Mouse (Mus musculus): ENCODE data around the gene Rasa3.

Rasa3 gene

GRCm38 (mm10) chr8:13677413-13677883 lies at the start of gene Rasa3:
TSS of gene Rasa3 (minus strand) at chr8:13677603.
- DNase-seq (ENCODE audit: low read depth, low spot score), result peak; percentile 96

GRCm38 (mm10) chr8:13725722-13726121 lies 48.3 kb upstream of the Rasa3 start:
- DNase-seq (ENCODE audit: low read depth, low spot score), result peak; percentile 13

- no peak for DNase-seq (ENCODE audit: low read depth, low spot score)
Measured at GRCm38 (mm10) chr8:13718980-13719379, 41.6 kb upstream of the Rasa3 start.

- DNase-seq (ENCODE audit: low read depth, low spot score), result no peak
Measured at GRCm38 (mm10) chr8:13708514-13708913, 31.1 kb upstream of the Rasa3 start.

GRCm38 (mm10) chr8:13706918-13707317 lies 29.5 kb upstream of the Rasa3 start:
- no peak for DNase-seq (ENCODE audit: low read depth, low spot score)

GRCm38 (mm10) chr8:13705668-13706067 lies 28.3 kb upstream of the Rasa3 start, which contains the start of gene Cfap97d2:
TSS of gene Cfap97d2 (plus strand) at chr8:13705889.
- no peak for DNase-seq (ENCODE audit: low read depth, low spot score)

GRCm38 (mm10) chr8:13704301-13704700 lies 26.9 kb upstream of the Rasa3 start:
- no peak for DNase-seq (ENCODE audit: low read depth, low spot score)

- DNase-seq (ENCODE audit: low read depth, low spot score), result no peak
Measured at GRCm38 (mm10) chr8:13703756-13704155, 26.4 kb upstream of the Rasa3 start.

GRCm38 (mm10) chr8:13702755-13703154 lies 25.4 kb upstream of the Rasa3 start:
- no peak for DNase-seq (ENCODE audit: low read depth, low spot score)

- no peak for DNase-seq (ENCODE audit: low read depth, low spot score)
Measured at GRCm38 (mm10) chr8:13699323-13699949, 22.0 kb upstream of the Rasa3 start.

- no peak for DNase-seq (ENCODE audit: low read depth, low spot score)
Measured at GRCm38 (mm10) chr8:13698281-13698680, 20.9 kb upstream of the Rasa3 start.

- no peak for DNase-seq (ENCODE audit: low read depth, low spot score)
Measured at GRCm38 (mm10) chr8:13697681-13698080, 20.3 kb upstream of the Rasa3 start.

- no peak for DNase-seq (ENCODE audit: low read depth, low spot score)
Measured at GRCm38 (mm10) chr8:13697196-13697595, 19.8 kb upstream of the Rasa3 start.

GRCm38 (mm10) chr8:13696157-13696556 lies 18.8 kb upstream of the Rasa3 start:
- no peak for DNase-seq (ENCODE audit: low read depth, low spot score)

GRCm38 (mm10) chr8:13695203-13695867 lies 17.9 kb upstream of the Rasa3 start:
- DNase-seq (ENCODE audit: low read depth, low spot score), result no peak

GRCm38 (mm10) chr8:13694735-13695134 lies 17.3 kb upstream of the Rasa3 start:
- no peak for DNase-seq (ENCODE audit: low read depth, low spot score)

- DNase-seq (ENCODE audit: low read depth, low spot score), result no peak
Measured at GRCm38 (mm10) chr8:13692302-13693066, 15.1 kb upstream of the Rasa3 start.

GRCm38 (mm10) chr8:13689331-13689730 lies 11.9 kb upstream of the Rasa3 start:
- DNase-seq (ENCODE audit: low read depth, low spot score), result no peak

- no peak for DNase-seq (ENCODE audit: low read depth, low spot score)
Measured at GRCm38 (mm10) chr8:13688461-13688860, 11.1 kb upstream of the Rasa3 start.

- no peak for DNase-seq (ENCODE audit: low read depth, low spot score)
Measured at GRCm38 (mm10) chr8:13687941-13688340, 10.5 kb upstream of the Rasa3 start.

- no peak for DNase-seq (ENCODE audit: low read depth, low spot score)
Measured at GRCm38 (mm10) chr8:13687101-13687717, 9.8 kb upstream of the Rasa3 start.

- no peak for DNase-seq (ENCODE audit: low read depth, low spot score)
Measured at GRCm38 (mm10) chr8:13686426-13686825, 9.0 kb upstream of the Rasa3 start.
